8 mouse cellular contexts compared by ENCODE assay signal in the genomic region with DNA sequence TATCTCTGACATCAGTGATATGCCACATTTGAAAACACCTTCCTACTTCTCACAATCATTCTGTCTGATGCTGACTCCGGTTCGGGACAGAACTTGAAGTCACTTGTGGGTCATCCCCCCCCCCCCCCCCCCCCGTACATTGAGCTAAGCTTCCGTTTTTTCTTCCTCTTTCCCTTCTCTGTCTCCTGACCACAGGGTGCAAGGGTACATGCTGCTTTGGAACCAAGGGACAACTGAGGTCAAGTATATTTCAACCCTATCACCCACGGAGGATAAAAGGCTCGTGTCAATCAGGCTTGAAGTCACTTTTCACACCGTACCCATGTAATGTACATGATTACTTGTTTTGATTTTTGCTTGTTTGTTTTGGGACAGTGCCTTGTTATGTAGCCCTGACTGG. TPM values are rescaled to one million over a fixed set of nuclear protein-coding genes. Genes with fewer than 3 reads are reported as not detected.
DNase-seq lines count a peak whose midpoint lies in the region; ATAC-seq lines count a peak whose summit lies in the region.

No protein-coding gene starts in this region.

- H3K4me2 ChIP-seq in lung, embryonic 16.5 days (ENCODE audit: low read depth, low read length), result peak overlapping the region; percentile 99
- peak overlapping the region; percentile 99 for H3K4me2 ChIP-seq in heart, embryonic 16.5 days (ENCODE audit: low read depth, low read length)
- peak overlapping the region; percentile 78 for H3K4me2 ChIP-seq in liver, embryonic 15.5 days
- H3K4me2 ChIP-seq in stomach, embryonic 14.5 days (replicated peaks; ENCODE audit: low read depth, low read length), result peak overlapping the region; percentile 100

- peak overlapping the region; percentile 60 for H3K4me3 ChIP-seq in lung, embryonic 16.5 days (ENCODE audit: low read length)
- H3K4me3 ChIP-seq in heart, embryonic 16.5 days (ENCODE audit: low read length), result peak overlapping the region; percentile 70
- no peak overlapping the region; the same call in 1 of the 2 replicates for H3K4me3 ChIP-seq in liver, embryonic 15.5 days (replicated peaks)
- H3K4me3 ChIP-seq in stomach, embryonic 14.5 days (ENCODE audit: low read depth, low read length), result peak overlapping the region; percentile 47

- 12% methylated on average over 7 of the region's 7 CpGs for WGBS in lung, embryonic 16.5 days
- WGBS in heart, embryonic 16.5 days, result 18% methylated on average over 7 of the region's 7 CpGs
- 6% methylated on average over 7 of the region's 7 CpGs for WGBS in liver, embryonic 15.5 days (ENCODE audit: insufficient replicate concordance)
- WGBS in stomach, embryonic 14.5 days, result 25% methylated on average over 6 of the region's 7 CpGs

- no peaks in the 10 kb centered on the region for H3K36me3 ChIP-seq in lung, embryonic 16.5 days (ENCODE audit: control insufficient read depth, insufficient read depth, low read length)
- no peaks in the 10 kb centered on the region for H3K36me3 ChIP-seq in heart, embryonic 16.5 days (ENCODE audit: control insufficient read depth, insufficient read depth)
- H3K36me3 ChIP-seq in liver, embryonic 15.5 days (replicated peaks), result no peaks in the 10 kb centered on the region
- H3K36me3 ChIP-seq in stomach, embryonic 14.5 days (ENCODE audit: control insufficient read depth, insufficient read depth, low read length), result no peaks in the 10 kb centered on the region

- no peak for DNase-seq in lung, postnatal 14 days
- DNase-seq in frontal cortex, postnatal 14 days (ENCODE audit: low spot score in 2 of 2), result no peak
- DNase-seq in ovary, postnatal 10 days (ENCODE audit: low spot score), result no peak
- no peak for DNase-seq in frontal cortex, adult 2 months (ENCODE audit: extremely low spot score in 1 of 2, low spot score in 1 of 2)

- peak overlapping the region; percentile 60; the same call in 1 of the 2 replicates for H3K9ac ChIP-seq in lung, embryonic 16.5 days (ENCODE audit: low read length)
- peak overlapping the region; percentile 72 for H3K9ac ChIP-seq in heart, embryonic 16.5 days (ENCODE audit: low read length)
- H3K9ac ChIP-seq in liver, embryonic 15.5 days, result no peak overlapping the region
- no peak overlapping the region for H3K9ac ChIP-seq in stomach, embryonic 14.5 days (replicated peaks; ENCODE audit: low read depth, low read length)

- H3K9me3 ChIP-seq in lung, embryonic 16.5 days (ENCODE audit: control insufficient read depth, low read length), result no peaks in the 10 kb centered on the region
- H3K9me3 ChIP-seq in heart, embryonic 16.5 days (replicated peaks; ENCODE audit: control insufficient read depth, low read length), result peaks cover 3% of the 10 kb centered on the region; the same call in 1 of the 2 replicates
- no peaks in the 10 kb centered on the region for H3K9me3 ChIP-seq in liver, embryonic 15.5 days (replicated peaks)
- no peaks in the 10 kb centered on the region for H3K9me3 ChIP-seq in stomach, embryonic 14.5 days (ENCODE audit: control insufficient read depth, low read depth, low read length)

- H3K27ac ChIP-seq in lung, embryonic 16.5 days (ENCODE audit: low read length), result no peak overlapping the region
- no peak overlapping the region for H3K27ac ChIP-seq in heart, embryonic 16.5 days (ENCODE audit: low read length)
- no peak overlapping the region for H3K27ac ChIP-seq in liver, embryonic 15.5 days (replicated peaks)
- H3K27ac ChIP-seq in stomach, embryonic 14.5 days (ENCODE audit: low read length), result no peak overlapping the region

- no peak for ATAC-seq in lung, embryonic 16.5 days (ENCODE audit: low read depth)
- ATAC-seq in heart, embryonic 16.5 days (replicated peaks; ENCODE audit: extremely low read depth, insufficient read depth, low FRiP score), result 0 out of 2 replicates have a peak, but pooled peaks have one; percentile 5
- ATAC-seq in liver, embryonic 15.5 days (ENCODE audit: insufficient read depth), result no peak
- ATAC-seq in stomach, embryonic 14.5 days (ENCODE audit: insufficient number of reproducible peaks, insufficient read depth, low FRiP score, low read depth), result no peak

- peaks cover 14% of the 10 kb centered on the region for H3K4me1 ChIP-seq in lung, embryonic 16.5 days (replicated peaks; ENCODE audit: control insufficient read depth, insufficient read depth, low read length)
- H3K4me1 ChIP-seq in heart, embryonic 16.5 days (ENCODE audit: control insufficient read depth, insufficient read depth, low read length), result peaks cover 23% of the 10 kb centered on the region
- peaks cover 28% of the 10 kb centered on the region for H3K4me1 ChIP-seq in liver, embryonic 15.5 days (replicated peaks)
- no peaks in the 10 kb centered on the region; the same call in 1 of the 2 replicates for H3K4me1 ChIP-seq in stomach, embryonic 14.5 days (ENCODE audit: control insufficient read depth, insufficient read depth, low read length)

- peaks cover 15% of the 10 kb centered on the region for H3K27me3 ChIP-seq in lung, embryonic 16.5 days (ENCODE audit: control insufficient read depth, insufficient read depth, low read depth, low read length)
- peaks cover 12% of the 10 kb centered on the region for H3K27me3 ChIP-seq in heart, embryonic 16.5 days (ENCODE audit: control insufficient read depth, insufficient read depth, low read length)
- peaks cover 36% of the 10 kb centered on the region for H3K27me3 ChIP-seq in liver, embryonic 15.5 days
- no peaks in the 10 kb centered on the region for H3K27me3 ChIP-seq in stomach, embryonic 14.5 days (ENCODE audit: control insufficient read depth, insufficient read depth, low read length)

RNA-seq across cellular contexts. Expression of a gene that starts 0.2 kb away (rescaled TPM):
- 3.1 and 3.4 TPM in 2 replicates for polyA plus RNA-seq in lung, embryonic 16.5 days (2015; fragmentation: Nextera tagmentation; extraction: Ambion mirVana)
- 2.7 and 3.7 TPM in 2 replicates for polyA plus RNA-seq in heart, embryonic 16.5 days (2015; fragmentation: Nextera tagmentation; extraction: Ambion mirVana)
- 0.69 and 0.71 TPM in 2 replicates for polyA plus RNA-seq in liver, embryonic 15.5 days (2015; fragmentation: Nextera tagmentation; extraction: Ambion mirVana)
- 3.3 and 3.5 TPM in 2 replicates for polyA plus RNA-seq in stomach, embryonic 14.5 days (2014; fragmentation: Nextera tagmentation; extraction: Ambion mirVana)
- polyA plus RNA-seq in frontal cortex, adult 2 months (2012; rRNA removed), result 6.9 and 8.8 TPM in 2 replicates

Comparison
In these comparisons a context has a peak if more than half of its experiments do, and no peak if none do; other contexts are left out.
1. H3K9ac ChIP-seq: peak in lung, embryonic 16.5 days (single experiment) and heart, embryonic 16.5 days (single experiment); none in liver, embryonic 15.5 days (single experiment) and stomach, embryonic 14.5 days (single experiment).
2. Peak in every context shown above with its lines, with median percentiles within 50 percentile points of each other: H3K4me2 ChIP-seq.